Mouse (Mus musculus) T-cell, adult 2 months (primary cell): ENCODE data around the gene Cygb.
A peak's percentile ranks its signal among the peaks of the same experiment; 100 is the strongest.
"Not testable (repeated sequence)": the region's sequence is repeated elsewhere in the genome, so short reads cannot be mapped to it uniquely, and the experiment has no call there.

Experiments
- DNase-seq: peaks from one replicate; pipeline ENCODE4 v3.0.0; 2022; ENCODE audit warnings: low spot score

Gene Cygb

GRCm38 (mm10) chr11:116615735-116616437, 38.2 kb downstream of the Cygb start:
- peak; percentile 32 for DNase-seq

- DNase-seq = no peak
Observed at GRCm38 (mm10) chr11:116613234-116613633, 40.9 kb downstream of the Cygb start.

- DNase-seq = no peak
Observed at GRCm38 (mm10) chr11:116612554-116612953, 41.6 kb downstream of the Cygb start.

GRCm38 (mm10) chr11:116611883-116612282, 42.2 kb downstream of the Cygb start:
- DNase-seq = no peak

- DNase-seq = not testable (repeated sequence)
Observed at GRCm38 (mm10) chr11:116611168-116611567, 42.9 kb downstream of the Cygb start.

- no peak for DNase-seq
Observed at GRCm38 (mm10) chr11:116609965-116610630, 44.0 kb downstream of the Cygb start.

GRCm38 (mm10) chr11:116607717-116608116, 46.4 kb downstream of the Cygb start:
- DNase-seq = no peak

- DNase-seq = no peak
Observed at GRCm38 (mm10) chr11:116604097-116604496, 50.0 kb downstream of the Cygb start.

- DNase-seq = peak; percentile 18
Observed at GRCm38 (mm10) chr11:116603339-116603738, 50.8 kb downstream of the Cygb start.

- DNase-seq = no peak
Observed at GRCm38 (mm10) chr11:116602043-116602442, 52.1 kb downstream of the Cygb start.

- no peak for DNase-seq
Observed at GRCm38 (mm10) chr11:116601166-116601565, 52.9 kb downstream of the Cygb start.

GRCm38 (mm10) chr11:116599230-116599629, 54.9 kb downstream of the Cygb start:
- no peak for DNase-seq

- no peak for DNase-seq
Observed at GRCm38 (mm10) chr11:116598193-116598592, 55.9 kb downstream of the Cygb start.

- no peak for DNase-seq
Observed at GRCm38 (mm10) chr11:116596766-116597165, 57.3 kb downstream of the Cygb start.
